Mouse (Mus musculus): Measurements from ENCODE around the gene Tomm40l. TPM values are rescaled to one million over a fixed set of nuclear protein-coding genes. Genes with fewer than 3 reads are reported as not detected.
A peak's percentile ranks its signal among the peaks of the same experiment; 100 is the strongest.
"Not testable (repeated sequence)": the region's sequence is repeated elsewhere in the genome, so short reads cannot be mapped to it uniquely, and the experiment has no call there.

Tomm40l gene
- polyA plus RNA-seq, 1 experiment: 51.8 TPM

GRCm38 (mm10) chr1:171246709-171247452 is 24.6 kb upstream of the Tomm40l start:
- WGBS: under 1% methylated on average over 41 of the region's 41 CpGs
- TF ChIP-seq CTCF (conservative IDR thresholded peaks at IDR 0.05; ENCODE audit: insufficient read depth, insufficient read length, low read depth, low read length) (peak; percentile 84), POLR2A (IDR thresholded peaks at IDR 0.05; ENCODE audit: low read depth, low read length) (peak; percentile 82)
- peak overlapping the region; percentile 96 for H3K27ac ChIP-seq (ENCODE audit: insufficient read depth, low read depth, low read length)
- H3K4me1 ChIP-seq (ENCODE audit: control insufficient read depth, insufficient read depth, low read length): peaks cover 6% of the 10 kb centered on the region; the same call in 1 of the 2 replicates
- no peaks in the 10 kb centered on the region for H3K27me3 ChIP-seq (replicated peaks; ENCODE audit: control insufficient read depth, insufficient read depth, low read length)
- DNase-seq: peak; percentile 99
- no peaks in the 10 kb centered on the region; the same call in 1 of the 2 replicates for H3K36me3 ChIP-seq (ENCODE audit: control insufficient read depth, insufficient read depth, low read length)
- peak overlapping the region; percentile 79 for H3K4me3 ChIP-seq (ENCODE audit: insufficient read depth, low read depth, low read length)

- WGBS: 79% methylated on average over 8 of the region's 8 CpGs
- H3K36me3 ChIP-seq (ENCODE audit: control insufficient read depth, insufficient read depth, low read length): peaks cover 2% of the 10 kb centered on the region
Observed at GRCm38 (mm10) chr1:171245353-171245752, 23.0 kb upstream of the Tomm40l start.

GRCm38 (mm10) chr1:171241952-171242351 is 19.6 kb upstream of the Tomm40l start:
- TF ChIP-seq CTCF (conservative IDR thresholded peaks at IDR 0.05; ENCODE audit: insufficient read depth, insufficient read length, low read depth, low read length): 0 out of 2 replicates have a peak, but pooled peaks have one; percentile 19
- not testable (repeated sequence) for H3K27ac ChIP-seq (ENCODE audit: insufficient read depth, low read depth, low read length); H3K4me1 ChIP-seq (ENCODE audit: control insufficient read depth, insufficient read depth, low read length); H3K27me3 ChIP-seq (replicated peaks; ENCODE audit: control insufficient read depth, insufficient read depth, low read length); H3K4me3 ChIP-seq (ENCODE audit: insufficient read depth, low read depth, low read length)
- 65% methylated on average over 12 of the region's 12 CpGs for WGBS
- peaks cover 14% of the 10 kb centered on the region for H3K36me3 ChIP-seq (ENCODE audit: control insufficient read depth, insufficient read depth, low read length)
- peak; percentile 58 for DNase-seq

More at GRCm38 (mm10) chr1:171245353-171245752, 23.0 kb upstream of the Tomm40l start:
- TF ChIP-seq POLR2A (IDR thresholded peaks at IDR 0.05; ENCODE audit: low read depth, low read length) (no peak), CTCF (conservative IDR thresholded peaks at IDR 0.05; ENCODE audit: insufficient read depth, insufficient read length, low read depth, low read length) (no peak)
- Histone ChIP-seq H3K4me1 (ENCODE audit: control insufficient read depth, insufficient read depth, low read length) (peaks cover 6% of the 10 kb centered on the region; the same call in 1 of the 2 replicates), H3K27me3 (replicated peaks; ENCODE audit: control insufficient read depth, insufficient read depth, low read length) (no peaks in the 10 kb centered on the region), H3K27ac (ENCODE audit: insufficient read depth, low read depth, low read length) (no peak overlapping the region), H3K4me3 (ENCODE audit: insufficient read depth, low read depth, low read length) (no peak overlapping the region)
- no peak for DNase-seq

GRCm38 (mm10) chr1:171240911-171241310 is 18.6 kb upstream of the Tomm40l start:
- DNase-seq: no peak
- H3K36me3 ChIP-seq (ENCODE audit: control insufficient read depth, insufficient read depth, low read length): peaks cover 16% of the 10 kb centered on the region
- H3K4me1 ChIP-seq (ENCODE audit: control insufficient read depth, insufficient read depth, low read length): peaks cover 3% of the 10 kb centered on the region; the same call in 1 of the 2 replicates
- peak overlapping the region; percentile 63; the same call in 1 of the 2 replicates for H3K27ac ChIP-seq (ENCODE audit: insufficient read depth, low read depth, low read length)
- no peak overlapping the region for H3K4me3 ChIP-seq (ENCODE audit: insufficient read depth, low read depth, low read length)
- TF ChIP-seq POLR2A (IDR thresholded peaks at IDR 0.05; ENCODE audit: low read depth, low read length) (no peak), CTCF (conservative IDR thresholded peaks at IDR 0.05; ENCODE audit: insufficient read depth, insufficient read length, low read depth, low read length) (no peak)
- 69% methylated on average over 10 of the region's 10 CpGs for WGBS
- H3K27me3 ChIP-seq (replicated peaks; ENCODE audit: control insufficient read depth, insufficient read depth, low read length): no peaks in the 10 kb centered on the region

- no peak for TF ChIP-seq POLR2A (IDR thresholded peaks at IDR 0.05; ENCODE audit: low read depth, low read length)
- no peak for TF ChIP-seq CTCF (conservative IDR thresholded peaks at IDR 0.05; ENCODE audit: insufficient read depth, insufficient read length, low read depth, low read length)
Observed at GRCm38 (mm10) chr1:171239992-171240744, 17.9 kb upstream of the Tomm40l start.

GRCm38 (mm10) chr1:171238463-171238862 is 16.1 kb upstream of the Tomm40l start:
- Histone ChIP-seq H3K36me3 (ENCODE audit: control insufficient read depth, insufficient read depth, low read length) (peaks cover 19% of the 10 kb centered on the region), H3K4me1 (ENCODE audit: control insufficient read depth, insufficient read depth, low read length) (no peaks in the 10 kb centered on the region; the same call in 1 of the 2 replicates), H3K4me3 (ENCODE audit: insufficient read depth, low read depth, low read length) (no peak overlapping the region), H3K27me3 (replicated peaks; ENCODE audit: control insufficient read depth, insufficient read depth, low read length) (no peaks in the 10 kb centered on the region), H3K27ac (ENCODE audit: insufficient read depth, low read depth, low read length) (no peak overlapping the region)
- DNase-seq: peak; percentile 78
- TF ChIP-seq POLR2A (IDR thresholded peaks at IDR 0.05; ENCODE audit: low read depth, low read length): no peak
- TF ChIP-seq CTCF (conservative IDR thresholded peaks at IDR 0.05; ENCODE audit: insufficient read depth, insufficient read length, low read depth, low read length): peak; percentile 87
- WGBS: 55% methylated on average over 14 of the region's 14 CpGs

More at GRCm38 (mm10) chr1:171239992-171240744, 17.9 kb upstream of the Tomm40l start:
- Histone ChIP-seq H3K27me3 (replicated peaks; ENCODE audit: control insufficient read depth, insufficient read depth, low read length) (no peaks in the 10 kb centered on the region), H3K4me3 (ENCODE audit: insufficient read depth, low read depth, low read length) (no peak overlapping the region), H3K27ac (ENCODE audit: insufficient read depth, low read depth, low read length) (peak overlapping the region; percentile 63), H3K36me3 (ENCODE audit: control insufficient read depth, insufficient read depth, low read length) (peaks cover 19% of the 10 kb centered on the region), H3K4me1 (ENCODE audit: control insufficient read depth, insufficient read depth, low read length) (no peaks in the 10 kb centered on the region; the same call in 1 of the 2 replicates)
- WGBS: 50% methylated on average over 15 of the region's 15 CpGs
- DNase-seq: peak; percentile 81

All from kidney, adult 2 months (tissue).